Mouse (Mus musculus) frontal cortex, adult 2 months (tissue): ENCODE measurements around the gene Trim8. TPM values are rescaled to one million over a fixed set of nuclear protein-coding genes. Genes with fewer than 3 reads are reported as not detected.

ENCODE experiments used
- DNase-seq, 2 experiments: peaks; one replicate each; pipeline ENCODE4 v3.0.0; 2022; ENCODE audit warnings: low spot score in 1 of 2; ENCODE audit errors: extremely low spot score in 1 of 2
- polyA plus RNA-seq: library from polyadenylated mRNA; depleted of rRNA; stranded (reverse); fragments of >200 nt; gene quantifications from 2 replicates; pipeline ENCODE4 v1.2.3, GENCODE M21; 2012

Gene Trim8
- polyA plus RNA-seq, 1 experiment = 58.6 TPM

DNA sequence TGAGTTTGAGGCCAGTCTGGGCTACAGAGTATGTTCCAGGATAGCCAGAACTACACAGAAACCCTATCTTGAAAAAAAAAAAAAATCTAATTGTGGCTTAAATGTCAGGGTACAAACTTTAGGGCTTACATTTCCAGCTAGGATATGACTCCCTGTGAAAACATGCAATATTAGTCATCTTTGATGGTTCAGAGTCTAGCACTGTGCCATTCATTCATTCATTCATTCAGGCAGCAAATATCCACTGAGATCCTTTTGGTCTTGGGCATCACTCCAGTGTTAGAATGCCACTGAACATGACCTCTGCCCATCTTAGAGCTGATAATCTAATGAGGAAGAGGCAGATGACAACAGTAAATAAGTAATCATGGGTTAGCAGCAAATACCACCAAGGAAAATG, 20.2 kb downstream of the Trim8 start:
- DNase-seq = no peak

GRCm38 (mm10) chr19:46522433-46523044, 21.0 kb downstream of the Trim8 start:
- DNase-seq = no peak

- DNase-seq = no peak
Observed at GRCm38 (mm10) chr19:46523131-46523479, 21.6 kb downstream of the Trim8 start.

- DNase-seq = peak; percentile 67 to 80
Observed at GRCm38 (mm10) chr19:46523480-46524151, 22.1 kb downstream of the Trim8 start.

DNA sequence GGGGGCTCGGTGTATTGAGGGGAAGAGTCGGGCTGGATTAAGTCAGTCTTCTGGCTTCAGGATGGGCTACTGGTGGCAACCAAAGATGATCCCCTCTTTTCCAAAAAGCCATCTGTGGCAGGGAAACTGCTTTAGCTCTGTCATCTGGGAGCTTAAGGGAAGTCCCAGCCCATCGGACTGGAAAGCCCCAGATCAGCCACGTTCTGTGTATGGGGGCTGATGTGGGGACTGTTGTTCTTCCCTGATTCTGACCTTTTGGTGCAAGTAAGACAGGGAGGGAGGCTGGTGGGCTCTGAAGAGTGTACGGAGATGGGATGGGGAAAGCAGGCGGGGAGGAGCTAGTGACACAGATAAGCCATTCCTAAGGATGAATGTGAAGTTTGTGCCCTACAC, 22.6 kb downstream of the Trim8 start:
- DNase-seq = no peak

- DNase-seq = no peak
Observed at GRCm38 (mm10) chr19:46524601-46525321, 23.3 kb downstream of the Trim8 start.

DNA sequence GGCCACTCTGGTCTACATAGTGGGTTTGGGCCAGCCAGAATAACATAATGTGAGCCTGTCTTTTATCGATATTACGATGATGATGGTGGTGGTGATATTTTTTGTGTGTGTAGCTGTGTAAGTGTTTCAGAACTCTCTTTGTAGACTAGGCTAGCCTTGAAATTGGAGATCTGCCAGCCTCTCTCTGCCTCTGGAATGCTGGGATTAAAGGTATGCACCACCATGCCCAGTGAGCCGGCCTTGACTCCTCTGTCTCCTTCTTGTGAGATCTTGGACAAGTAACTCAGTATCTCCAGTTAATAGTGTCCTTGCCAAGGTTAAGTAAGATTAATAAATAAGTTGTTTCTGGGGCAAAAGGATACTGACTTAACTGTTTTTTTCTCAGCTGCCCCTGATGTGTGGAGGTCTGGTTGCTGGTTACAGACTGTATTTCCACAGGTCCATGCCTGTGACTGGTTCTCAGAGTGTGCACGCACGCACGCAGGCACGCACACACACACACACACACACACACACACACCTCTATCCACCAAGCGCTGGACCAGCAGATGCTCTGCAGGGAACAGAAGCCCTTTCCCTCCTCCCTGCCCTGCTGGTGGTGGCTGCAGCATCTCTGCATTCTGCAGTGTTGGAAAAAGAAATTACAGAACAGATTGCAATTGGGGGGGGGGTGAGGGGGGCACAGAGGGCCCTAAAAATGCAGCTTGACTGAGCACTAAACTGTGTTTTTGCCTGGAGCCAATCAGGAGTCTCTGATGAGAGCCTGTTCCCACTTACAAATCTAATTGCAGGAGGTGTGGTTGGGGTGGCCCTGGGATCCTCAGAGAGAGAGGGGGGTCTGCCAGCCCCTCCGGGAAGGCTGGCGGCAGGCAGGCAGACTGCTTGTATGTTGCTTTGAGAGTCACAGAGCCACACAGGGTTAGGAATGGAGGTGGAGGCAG, 24.5 kb downstream of the Trim8 start:
- DNase-seq = no peak

GRCm38 (mm10) chr19:46527632-46528528, 26.4 kb downstream of the Trim8 start:
- no peak for DNase-seq

GRCm38 (mm10) chr19:46528529-46529213, 27.2 kb downstream of the Trim8 start:
- peak in 1 of 2 experiments; percentile 54 for DNase-seq

- no peak for DNase-seq
Observed at GRCm38 (mm10) chr19:46529601-46530448, 28.3 kb downstream of the Trim8 start.

DNA sequence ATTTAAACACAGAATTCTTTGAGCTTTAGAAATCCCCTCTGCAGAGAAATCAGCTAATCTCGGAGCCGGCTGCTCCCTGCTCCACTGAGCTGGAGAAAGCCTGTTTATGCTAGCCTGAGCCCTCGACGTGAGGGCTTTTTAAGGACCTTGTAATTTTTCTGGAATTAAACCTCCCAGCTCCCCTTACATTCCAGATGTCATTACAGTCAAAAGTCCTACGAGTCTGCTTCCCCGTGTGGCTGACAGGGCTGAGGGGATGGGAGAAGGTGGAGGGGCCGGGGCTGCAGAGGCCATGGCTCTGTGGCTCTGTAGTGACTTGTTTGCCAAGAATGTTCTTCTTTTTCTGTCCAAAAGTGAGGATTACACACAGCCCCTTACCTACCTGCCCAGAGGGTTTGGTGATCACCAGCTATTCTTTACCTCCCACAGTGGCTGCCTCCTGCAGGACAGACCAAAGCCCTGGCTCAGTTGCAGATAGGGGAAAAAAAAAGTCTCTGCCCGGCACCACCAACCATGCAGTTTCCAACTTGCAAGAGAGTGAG, 29.0 kb downstream of the Trim8 start:
- DNase-seq = no peak

DNA sequence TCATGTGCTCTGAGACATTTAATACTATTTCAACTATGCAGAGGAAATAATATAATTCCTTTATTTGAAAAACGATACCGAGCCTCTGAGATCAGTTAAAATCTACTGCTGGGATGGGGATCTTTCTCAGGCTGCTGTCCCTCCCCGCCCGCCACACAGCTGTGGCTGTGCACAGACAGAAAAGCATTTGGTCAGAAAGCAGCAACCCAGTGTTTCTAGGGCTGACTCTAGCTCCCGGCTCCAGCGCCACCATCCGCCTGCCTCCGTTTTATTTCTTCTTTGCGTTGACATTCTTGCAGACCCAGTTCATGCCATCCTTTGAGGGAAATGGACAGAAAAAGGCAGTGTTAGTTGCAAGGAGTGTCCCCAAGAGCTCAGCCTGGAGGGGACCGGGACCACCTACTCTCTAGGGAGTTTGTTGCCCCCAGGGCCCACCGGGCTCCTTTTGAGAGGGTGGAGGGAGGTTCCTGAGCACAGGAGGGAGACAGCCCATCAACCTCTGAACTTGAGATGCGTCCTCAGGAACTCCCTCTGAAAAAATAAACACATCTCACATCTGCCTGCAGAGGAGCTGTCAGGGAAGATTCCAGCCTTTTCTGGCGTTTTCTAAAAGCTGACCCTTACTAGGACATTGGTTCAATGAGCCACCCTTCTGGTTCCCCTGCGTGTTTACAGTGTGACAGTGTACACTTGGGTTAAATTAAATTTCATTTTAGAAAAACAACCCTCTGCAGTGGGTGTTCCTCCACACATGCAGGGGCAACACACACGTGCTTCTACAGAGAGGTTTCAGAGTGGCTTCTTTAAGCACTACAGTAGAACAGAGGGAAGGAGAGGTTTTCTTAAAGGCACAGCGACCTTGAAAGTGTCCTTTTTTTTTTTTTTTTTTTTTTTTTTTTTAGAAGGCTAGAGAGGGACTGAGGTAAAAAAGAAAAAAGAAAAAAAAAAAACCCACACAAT, 29.8 kb downstream of the Trim8 start:
- DNase-seq = peak in 1 of 2 experiments; percentile 58

GRCm38 (mm10) chr19:46532031-46532688, 30.7 kb downstream of the Trim8 start:
- no peak for DNase-seq

- DNase-seq = no peak
Observed at GRCm38 (mm10) chr19:46533066-46533465, 31.6 kb downstream of the Trim8 start.

DNA sequence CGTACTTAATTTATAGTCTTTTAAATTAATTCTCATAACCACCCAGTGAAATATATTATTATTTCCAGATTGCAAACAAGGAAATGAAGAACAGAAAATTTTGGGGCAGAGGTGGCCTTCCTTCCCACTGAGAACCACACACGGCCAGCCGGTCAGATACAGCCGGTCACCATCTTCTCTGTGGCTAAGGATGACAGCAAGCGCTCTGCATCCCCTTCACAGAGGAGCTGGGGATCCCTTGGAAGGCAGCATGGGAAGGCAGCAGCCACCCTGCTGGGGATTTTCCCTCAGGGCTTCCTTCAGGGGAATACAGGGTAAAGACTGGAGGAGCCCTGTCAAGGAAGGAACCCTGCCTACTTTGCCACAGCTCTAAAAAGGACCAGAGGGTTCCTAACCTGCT, 32.0 kb downstream of the Trim8 start:
- DNase-seq = no peak

GRCm38 (mm10) chr19:46534542-46535098, 33.1 kb downstream of the Trim8 start:
- DNase-seq = no peak
